Mouse (Mus musculus) E14TG2a.4 (cell line): Measurements from ENCODE around the gene Chgb.

Experiments used
- CTCF ChIP-seq: conservative IDR thresholded peaks from 2 replicates; pipeline ENCODE4 v1.5.1; 2014; ENCODE audit warnings: low read length
- POU5F1 ChIP-seq: IDR thresholded peaks from 2 replicates; pipeline ENCODE4 v1.6.1; 2014; ENCODE audit warnings: low read length, borderline replicate concordance

DNA sequence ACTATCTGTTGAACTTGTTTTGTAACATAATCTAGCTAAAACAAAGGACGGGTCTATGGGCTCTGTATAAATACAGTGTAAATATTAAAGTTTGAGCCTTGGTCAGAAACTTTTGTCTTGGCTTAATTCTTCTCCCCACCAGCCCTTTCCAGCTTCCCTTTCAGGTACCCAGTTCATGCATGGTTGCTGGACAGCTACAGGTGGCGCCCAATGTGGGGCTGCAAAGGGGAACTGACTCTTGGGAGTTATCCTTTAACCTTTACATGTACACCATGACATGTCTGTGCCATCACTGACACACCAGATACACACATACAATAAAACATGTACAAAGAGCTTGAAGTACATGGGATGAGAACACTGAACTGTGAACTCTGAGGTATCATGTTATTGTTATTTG is 21.9 kb downstream of the Chgb start:
- TF ChIP-seq CTCF = no peak
- TF ChIP-seq POU5F1 = no peak
